Mouse (Mus musculus): Measurements from ENCODE around the gene Olfr742. TPM values are rescaled to one million over a fixed set of nuclear protein-coding genes. Genes with fewer than 3 reads are reported as not detected.

Gene Olfr742
- not detected in 2 replicates for polyA plus RNA-seq (2016; fragmentation: Nextera tagmentation; extraction: Ambion mirVana)

- H3K4me1 ChIP-seq = no peaks in the 10 kb centered on the region
- 69% methylated on average over 2 of the region's 2 CpGs for WGBS
- H3K36me3 ChIP-seq (replicated peaks) = no peaks in the 10 kb centered on the region
- no peak within 1 kb of the TSS for H3K27ac ChIP-seq (replicated peaks)
- H3K27me3 ChIP-seq (replicated peaks; ENCODE audit: low read depth, poor library complexity, severe bottlenecking) = no peaks in the 10 kb centered on the region
- H3K4me3 ChIP-seq = no peak within 1 kb of the TSS
- DNase-seq (ENCODE audit: low spot score) = no peak
- no peaks in the 10 kb centered on the region for H3K9me3 ChIP-seq
These were observed at the start of gene Olfr742 for GRCm38 (mm10) chr14:50503300-50503699. Olfr742 (plus strand) TSS chr14:50503600.

- Histone ChIP-seq H3K4me1 (no peaks in the 10 kb centered on the region), H3K4me3 (no peak within 1 kb of the TSS), H3K27ac (replicated peaks) (no peak within 1 kb of the TSS), H3K9me3 (no peaks in the 10 kb centered on the region), H3K36me3 (replicated peaks) (no peaks in the 10 kb centered on the region), H3K27me3 (replicated peaks; ENCODE audit: low read depth, poor library complexity, severe bottlenecking) (no peaks in the 10 kb centered on the region)
- no peak for DNase-seq (ENCODE audit: low spot score)
- 77% methylated on average over 2 of the region's 2 CpGs for WGBS
These were observed 31.0 kb upstream of the Olfr742 start, which contains the start of gene Olfr741 for GRCm38 (mm10) chr14:50472438-50472837. Olfr741 (plus strand) TSS chr14:50472738.

- Histone ChIP-seq H3K27me3 (replicated peaks; ENCODE audit: low read depth, poor library complexity, severe bottlenecking) (no peaks in the 10 kb centered on the region), H3K9me3 (peaks cover 5% of the 10 kb centered on the region; the same call in 1 of the 2 replicates), H3K27ac (replicated peaks) (no peak overlapping the region), H3K4me3 (no peak overlapping the region), H3K4me1 (no peaks in the 10 kb centered on the region), H3K36me3 (replicated peaks) (no peaks in the 10 kb centered on the region)
- DNase-seq (ENCODE audit: low spot score) = no peak
- WGBS = 81% methylated on average over 2 of the region's 2 CpGs
These were observed 25.0 kb upstream of the Olfr742 start for GRCm38 (mm10) chr14:50478406-50478805.

GRCm38 (mm10) chr14:50521539-50521938, 18.1 kb downstream of the Olfr742 start, which contains the start of gene Olfr743:
Olfr743 (plus strand) TSS chr14:50521839.
- Histone ChIP-seq H3K36me3 (replicated peaks) (no peaks in the 10 kb centered on the region), H3K9me3 (peaks cover 3% of the 10 kb centered on the region; the same call in 1 of the 2 replicates), H3K4me1 (no peaks in the 10 kb centered on the region), H3K4me3 (no peak within 1 kb of the TSS), H3K27me3 (replicated peaks; ENCODE audit: low read depth, poor library complexity, severe bottlenecking) (no peaks in the 10 kb centered on the region), H3K27ac (replicated peaks) (no peak within 1 kb of the TSS)
- DNase-seq (ENCODE audit: low spot score) = no peak

- Histone ChIP-seq H3K4me1 (no peaks in the 10 kb centered on the region), H3K9me3 (peaks cover 11% of the 10 kb centered on the region; the same call in 1 of the 2 replicates), H3K27me3 (replicated peaks; ENCODE audit: low read depth, poor library complexity, severe bottlenecking) (no peaks in the 10 kb centered on the region), H3K27ac (replicated peaks) (no peak overlapping the region), H3K4me3 (no peak overlapping the region), H3K36me3 (replicated peaks) (no peaks in the 10 kb centered on the region)
- 94% methylated on average over 2 of the region's 2 CpGs for WGBS
- no peak for DNase-seq (ENCODE audit: low spot score)
These were observed 49.3 kb downstream of the Olfr742 start for GRCm38 (mm10) chr14:50552734-50553133.

Other genes with a start within 250 kb of the Olfr742 start
- gene Olfr732, start 219.4 kb upstream of the Olfr742 start, polyA plus RNA-seq (2016; fragmentation: Nextera tagmentation; extraction: Ambion mirVana) = not detected in 2 replicates
- not detected in 2 replicates for gene Olfr733, start 202.1 kb upstream of the Olfr742 start, polyA plus RNA-seq (2016; fragmentation: Nextera tagmentation; extraction: Ambion mirVana)
- not detected in 2 replicates for gene Olfr734, start 176.8 kb upstream of the Olfr742 start, polyA plus RNA-seq (2016; fragmentation: Nextera tagmentation; extraction: Ambion mirVana)
- not detected in 2 replicates for gene Olfr735, start 154.7 kb upstream of the Olfr742 start, polyA plus RNA-seq (2016; fragmentation: Nextera tagmentation; extraction: Ambion mirVana)
- gene Tlr11, start 145.7 kb upstream of the Olfr742 start, polyA plus RNA-seq (2016; fragmentation: Nextera tagmentation; extraction: Ambion mirVana) = not detected in 2 replicates
- gene Olfr736, start 122.4 kb upstream of the Olfr742 start, polyA plus RNA-seq (2016; fragmentation: Nextera tagmentation; extraction: Ambion mirVana) = not detected in 2 replicates
- gene Olfr738, start 96.0 kb upstream of the Olfr742 start, polyA plus RNA-seq (2016; fragmentation: Nextera tagmentation; extraction: Ambion mirVana) = not detected in 2 replicates
- gene Olfr739, start 85.0 kb upstream of the Olfr742 start, polyA plus RNA-seq (2016; fragmentation: Nextera tagmentation; extraction: Ambion mirVana) = not detected in 2 replicates
- not detected in 2 replicates for gene Olfr740, start 58.1 kb upstream of the Olfr742 start, polyA plus RNA-seq (2016; fragmentation: Nextera tagmentation; extraction: Ambion mirVana)
- not detected in 2 replicates for gene Olfr741, start 30.9 kb upstream of the Olfr742 start, polyA plus RNA-seq (2016; fragmentation: Nextera tagmentation; extraction: Ambion mirVana)
- gene Olfr743, start 18.2 kb downstream of the Olfr742 start, polyA plus RNA-seq (2016; fragmentation: Nextera tagmentation; extraction: Ambion mirVana) = not detected in 2 replicates
- gene Olfr744, start 111.3 kb downstream of the Olfr742 start, polyA plus RNA-seq (2016; fragmentation: Nextera tagmentation; extraction: Ambion mirVana) = not detected in 2 replicates
- gene Olfr745, start 135.8 kb downstream of the Olfr742 start, polyA plus RNA-seq (2016; fragmentation: Nextera tagmentation; extraction: Ambion mirVana) = not detected in 2 replicates
- not detected in 2 replicates for gene Olfr746, start 143.5 kb downstream of the Olfr742 start, polyA plus RNA-seq (2016; fragmentation: Nextera tagmentation; extraction: Ambion mirVana)
- not detected in 2 replicates for gene Olfr747, start 189.6 kb downstream of the Olfr742 start, polyA plus RNA-seq (2016; fragmentation: Nextera tagmentation; extraction: Ambion mirVana)
- gene Olfr748, start 203.8 kb downstream of the Olfr742 start, polyA plus RNA-seq (2016; fragmentation: Nextera tagmentation; extraction: Ambion mirVana) = not detected in 2 replicates
- gene Olfr749, start 241.5 kb downstream of the Olfr742 start, polyA plus RNA-seq (2016; fragmentation: Nextera tagmentation; extraction: Ambion mirVana) = not detected in 2 replicates

Data from embryonic facial prominence, embryonic 10.5 days (tissue).